In the genomic region with DNA sequence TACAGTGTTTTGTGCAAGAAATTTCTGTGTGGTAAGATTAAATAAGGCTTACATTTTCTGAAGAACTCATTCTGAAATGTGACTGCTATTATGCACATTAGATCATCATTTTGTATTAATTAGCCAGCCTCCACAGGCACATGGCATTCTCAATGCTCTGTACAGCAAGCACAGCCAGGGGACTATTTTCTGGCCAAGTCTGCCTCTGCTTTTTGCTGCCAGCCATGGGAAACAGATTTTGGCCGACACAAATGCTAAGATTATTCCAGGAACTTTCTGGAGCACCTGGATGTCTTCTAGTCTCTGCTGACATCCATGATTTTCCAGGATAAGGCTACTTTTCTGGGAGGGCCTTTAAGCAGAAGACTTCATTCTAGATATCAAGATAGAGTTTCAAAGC, we compare ENCODE assay signal across 14 mouse cellular contexts. TPM values are rescaled to one million over a fixed set of nuclear protein-coding genes. Genes with fewer than 3 reads are reported as not detected.
A peak's percentile ranks its signal among the peaks of the same experiment; 100 is the strongest.
DNase-seq lines count a peak whose midpoint lies in the region.
"Had no signal": no experiment of that assay in that cellular context is flagged by ENCODE, and none has a peak within 500 bp of the region (broad histone marks: within the 10 kb centered on the region; RNA-seq: fewer than 3 reads in every experiment).

No protein-coding gene starts in this region.

- peak; percentile 50 for DNase-seq in cerebellum, postnatal 14 days
- DNase-seq in cerebellum, adult 11 months = no peak
- peak; percentile 49 for DNase-seq in left cerebral cortex, postnatal 4 days
- no peak for DNase-seq in left cerebral cortex, postnatal 10 days (ENCODE audit: extremely low spot score in 1 of 2, low spot score in 2 of 2)
- DNase-seq in layer of hippocampus, adult 9-10 months (ENCODE audit: low spot score) = peak; percentile 38
- peak; percentile 34 for DNase-seq in telencephalon, adult 2 months (ENCODE audit: low read depth, low spot score)
- DNase-seq in frontal cortex, postnatal 14 days (ENCODE audit: low spot score in 2 of 2) = no peak
- no peak for DNase-seq in heart, postnatal 10 days
- DNase-seq: adrenal gland, postnatal 36 days; cerebellum, adult 8-10 months; right cerebral cortex, postnatal 14 days; thymus, adult 2 months had no signal

- intact Hi-C loops in left cerebral cortex, postnatal 4 days (cut with DNase I) = no loop called here
- intact Hi-C loops in left cerebral cortex, postnatal 10 days (cut with DNase I) = no loop called here
- intact Hi-C loops in heart, postnatal 10 days (cut with DNase I) = no loop called here

RNA-seq across cellular contexts. Expression of gene Gm13691, which starts 18.6 kb away (rescaled TPM):
- 1 to 10 TPM; 2.0 to 2.3 TPM for total RNA-seq in left cerebral cortex, postnatal 4 days (2021)
- 1 to 10 TPM; 1.4 to 1.5 TPM for total RNA-seq in left cerebral cortex, postnatal 10 days (2021)
- 1 to 10 TPM; 1.0 to 1.1 TPM for total RNA-seq in heart, postnatal 10 days (2021)
- total RNA-seq: megakaryocyte, adult 5-6 weeks had no signal

RNA-seq across cellular contexts. Expression of gene Gm13697, which starts 24.4 kb away (rescaled TPM):
- total RNA-seq in left cerebral cortex, postnatal 4 days (2021) = 1 to 10 TPM; 2.0 to 2.3 TPM
- total RNA-seq in left cerebral cortex, postnatal 10 days (2021) = 1 to 10 TPM; 1.4 to 1.5 TPM
- 1 to 10 TPM; 1.0 to 1.1 TPM for total RNA-seq in heart, postnatal 10 days (2021)
- total RNA-seq: megakaryocyte, adult 5-6 weeks had no signal

RNA-seq across cellular contexts. Expression of gene Gm13694, which starts 30.2 kb away (rescaled TPM):
- total RNA-seq in left cerebral cortex, postnatal 4 days (2021) = 1 to 10 TPM; 2.0 to 2.3 TPM
- 1 to 10 TPM; 1.4 to 1.5 TPM for total RNA-seq in left cerebral cortex, postnatal 10 days (2021)
- total RNA-seq in heart, postnatal 10 days (2021) = 1 to 10 TPM; 1.0 to 1.1 TPM
- total RNA-seq: megakaryocyte, adult 5-6 weeks had no signal

RNA-seq across cellular contexts. Expression of gene Gm13696, which starts 36.0 kb away (rescaled TPM):
- 1 to 10 TPM; 2.0 to 2.3 TPM for total RNA-seq in left cerebral cortex, postnatal 4 days (2021)
- total RNA-seq in left cerebral cortex, postnatal 10 days (2021) = 1 to 10 TPM; 1.4 to 1.5 TPM
- 1 to 10 TPM; 1.0 to 1.1 TPM for total RNA-seq in heart, postnatal 10 days (2021)
- total RNA-seq: megakaryocyte, adult 5-6 weeks had no signal

RNA-seq across cellular contexts. Expression of gene Gm13695, which starts 41.8 kb away (rescaled TPM):
- total RNA-seq in left cerebral cortex, postnatal 4 days (2021) = not detected
- total RNA-seq in left cerebral cortex, postnatal 10 days (2021) = 1 to 10 TPM in 1 of 2 experiments, not detected in 1; 1.4 TPM
- total RNA-seq in heart, postnatal 10 days (2021) = 1 to 10 TPM in 1 of 2 experiments, not detected in 1; 1.1 TPM
- total RNA-seq: adrenal gland, postnatal 36 days; ES-E14; megakaryocyte, adult 5-6 weeks had no signal

Comparison
In these comparisons a context has a peak if more than half of its experiments do, and no peak if none do; other contexts are left out.
1. DNase-seq: peak in cerebellum, postnatal 14 days (2 of 2), left cerebral cortex, postnatal 4 days (single experiment), layer of hippocampus, adult 9-10 months (single experiment) and telencephalon, adult 2 months (single experiment); none in cerebellum, adult 11 months (single experiment), left cerebral cortex, postnatal 10 days (0 of 2), frontal cortex, postnatal 14 days (0 of 2) and heart, postnatal 10 days (0 of 2).